Mouse (Mus musculus): ENCODE data around the gene Rps13.

GRCm38 (mm10) chr7:116282755-116283154 lies 51.2 kb downstream of the Rps13 start:
- no peak for TF ChIP-seq CTCF (IDR thresholded peaks at IDR 0.05)
- TF ChIP-seq EP300 (IDR thresholded peaks at IDR 0.05), result no peak

Measured in lung, postnatal 0 days (tissue).